Mouse (Mus musculus) kidney, adult 2 months (tissue): ENCODE measurements around the gene Catsper3.

Experiments used
- CTCF ChIP-seq: fragments of 200-500 bp; conservative IDR thresholded peaks from 2 replicates; pipeline ENCODE4 v1.5.1; 2011; ENCODE audit warnings: low read depth, mild to moderate bottlenecking, control low read depth, low read length, moderate library complexity, mixed read lengths; ENCODE audit not compliant: insufficient read depth, insufficient read length
- POLR2A ChIP-seq: fragments of 200-500 bp; IDR thresholded peaks from one replicate; pipeline ENCODE4 v1.6.1; 2011; ENCODE audit warnings: low read depth, low read length, control low read depth

DNA sequence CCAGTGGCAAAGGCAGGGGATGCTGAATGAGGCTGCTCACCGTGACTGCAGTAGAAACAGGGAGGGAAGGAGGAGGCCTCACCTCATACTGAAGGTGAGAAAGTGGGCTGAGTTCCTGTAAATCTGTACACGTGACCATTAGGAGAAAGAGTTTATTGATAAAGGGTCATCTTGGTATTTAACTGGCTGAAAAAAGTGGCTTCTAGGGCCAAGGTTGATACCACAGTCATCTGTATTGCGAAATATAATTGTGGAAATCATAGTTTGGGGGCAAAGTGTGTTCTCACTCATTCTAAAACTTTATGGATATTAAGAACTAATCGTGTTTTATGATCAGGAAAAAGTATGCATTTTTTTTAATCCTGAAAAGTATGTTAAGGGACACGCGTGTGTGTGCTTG, 30.5 kb downstream of the Catsper3 start:
- TF ChIP-seq CTCF, result no peak
- TF ChIP-seq POLR2A, result no peak
